Mouse (Mus musculus): ENCODE data around the gene Pld3. TPM values are rescaled to one million over a fixed set of nuclear protein-coding genes. Genes with fewer than 3 reads are reported as not detected.
A peak's percentile ranks its signal among the peaks of the same experiment; 100 is the strongest.
"Not testable (repeated sequence)": the region's sequence is repeated elsewhere in the genome, so short reads cannot be mapped to it uniquely, and the experiment has no call there.

Gene Pld3
- total RNA-seq, 2 experiments from 2014 or later = 557 to 578 TPM

DNA sequence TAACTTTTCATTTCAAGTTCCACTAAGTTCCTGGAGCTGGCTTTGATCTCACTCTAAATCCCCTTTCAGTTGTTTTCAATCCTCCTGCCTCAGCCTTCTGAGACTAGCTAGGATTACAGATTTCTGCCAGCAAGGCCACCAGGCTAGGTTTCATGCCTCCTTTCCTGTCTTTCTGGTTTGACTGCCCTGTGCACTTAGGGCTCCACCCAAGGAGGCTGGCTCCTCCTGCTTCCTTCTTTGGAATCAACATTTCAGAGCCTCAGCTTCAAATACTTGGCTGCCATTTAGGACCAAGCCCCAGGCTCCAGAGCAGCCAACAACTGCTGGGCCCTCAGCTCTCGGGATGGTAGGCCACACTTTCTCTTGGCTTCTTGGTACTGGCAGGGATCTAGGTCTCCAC is 32.4 kb downstream of the Pld3 start:
- DNase-seq = no peak

DNA sequence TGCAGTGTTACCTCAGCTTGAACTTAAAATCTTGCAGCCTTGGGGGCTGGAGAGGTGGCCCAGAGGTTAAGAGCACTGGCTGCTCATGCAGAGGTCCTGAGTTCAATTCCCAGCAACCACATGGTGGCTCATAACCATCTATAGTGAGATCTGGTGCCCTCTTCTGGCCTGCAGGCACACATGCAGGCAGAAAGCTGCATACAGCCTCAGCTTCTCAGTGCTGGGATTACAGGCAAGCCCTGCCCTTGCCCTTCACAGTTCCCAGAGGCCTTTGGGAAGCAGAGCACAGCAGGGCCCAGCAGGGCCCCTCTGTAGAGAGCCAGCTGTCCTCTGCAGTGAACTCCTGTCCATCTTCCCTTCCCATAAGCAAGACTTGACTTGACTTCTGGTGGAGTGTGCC is 32.9 kb downstream of the Pld3 start:
- no peak for DNase-seq

DNA sequence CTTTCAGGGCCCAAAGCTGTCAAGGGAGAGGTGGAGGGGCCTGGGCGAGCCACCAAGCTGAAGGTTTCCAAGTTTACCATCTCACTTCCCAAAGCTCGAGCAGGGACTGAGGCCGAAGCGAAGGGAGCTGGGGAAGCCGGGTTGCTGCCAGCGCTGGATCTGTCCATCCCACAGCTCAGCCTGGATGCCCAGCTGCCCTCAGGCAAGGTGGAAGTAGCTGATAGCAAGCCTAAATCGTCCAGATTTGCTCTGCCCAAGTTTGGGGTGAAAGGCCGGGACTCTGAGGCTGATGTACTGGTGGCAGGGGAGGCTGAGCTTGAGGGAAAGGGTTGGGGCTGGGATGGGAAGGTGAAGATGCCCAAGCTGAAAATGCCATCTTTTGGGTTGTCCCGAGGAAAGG is 34.7 kb downstream of the Pld3 start:
- no peak for DNase-seq

- no peak for DNase-seq
These were observed 38.1 kb downstream of the Pld3 start for GRCm38 (mm10) chr7:27514961-27515360.

GRCm38 (mm10) chr7:27510809-27511208 is 42.2 kb downstream of the Pld3 start:
- DNase-seq = no peak

DNA sequence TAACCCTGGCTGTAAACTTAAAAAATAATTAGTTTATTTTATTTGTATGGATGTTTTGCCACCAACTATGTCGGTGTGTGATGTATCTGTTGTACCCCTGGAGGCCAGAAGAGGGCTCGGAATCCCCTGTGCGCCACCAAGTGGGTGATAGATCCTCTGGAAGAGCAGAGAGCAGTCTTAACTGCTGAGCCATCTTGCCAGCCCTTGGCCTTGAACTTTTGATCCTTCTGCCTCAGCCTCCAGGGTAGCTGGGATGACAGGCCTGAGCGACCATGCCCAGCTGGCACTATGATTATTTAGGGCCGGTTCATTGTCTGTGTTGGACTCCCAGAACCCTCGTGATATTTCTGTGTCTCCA is 44.4 kb downstream of the Pld3 start:
- no peak for DNase-seq

GRCm38 (mm10) chr7:27507711-27508647 is 45.0 kb downstream of the Pld3 start:
- DNase-seq = peak; percentile 88

GRCm38 (mm10) chr7:27506765-27507370 is 46.1 kb downstream of the Pld3 start:
- DNase-seq = no peak

- DNase-seq = no peak
These were observed 51.4 kb downstream of the Pld3 start for GRCm38 (mm10) chr7:27501620-27502019.

DNA sequence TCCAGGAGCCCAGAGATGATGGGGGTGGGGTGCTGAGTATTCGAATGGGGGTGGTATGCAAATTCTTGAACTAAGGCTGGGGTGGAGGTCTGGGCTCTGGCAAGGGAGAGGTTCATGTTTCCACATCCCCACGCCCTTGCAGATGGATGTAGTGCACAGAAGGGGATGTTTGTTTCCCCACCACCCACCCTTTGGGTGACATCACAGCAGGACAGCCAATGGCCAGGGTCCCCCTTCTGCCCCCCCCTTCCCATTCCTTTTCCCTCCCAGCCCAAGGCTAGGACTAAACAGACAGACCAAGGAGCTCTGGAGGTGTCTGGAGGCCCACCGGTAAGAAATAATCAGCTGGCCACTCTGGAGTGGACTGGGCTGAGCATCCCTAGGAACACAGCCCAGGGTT is 54.0 kb downstream of the Pld3 start, which contains the start of gene Prx:
Gene Prx, plus strand, starts transcription at position 289 of the 400 bp plus-strand sequence.
- no peak for DNase-seq

DNA sequence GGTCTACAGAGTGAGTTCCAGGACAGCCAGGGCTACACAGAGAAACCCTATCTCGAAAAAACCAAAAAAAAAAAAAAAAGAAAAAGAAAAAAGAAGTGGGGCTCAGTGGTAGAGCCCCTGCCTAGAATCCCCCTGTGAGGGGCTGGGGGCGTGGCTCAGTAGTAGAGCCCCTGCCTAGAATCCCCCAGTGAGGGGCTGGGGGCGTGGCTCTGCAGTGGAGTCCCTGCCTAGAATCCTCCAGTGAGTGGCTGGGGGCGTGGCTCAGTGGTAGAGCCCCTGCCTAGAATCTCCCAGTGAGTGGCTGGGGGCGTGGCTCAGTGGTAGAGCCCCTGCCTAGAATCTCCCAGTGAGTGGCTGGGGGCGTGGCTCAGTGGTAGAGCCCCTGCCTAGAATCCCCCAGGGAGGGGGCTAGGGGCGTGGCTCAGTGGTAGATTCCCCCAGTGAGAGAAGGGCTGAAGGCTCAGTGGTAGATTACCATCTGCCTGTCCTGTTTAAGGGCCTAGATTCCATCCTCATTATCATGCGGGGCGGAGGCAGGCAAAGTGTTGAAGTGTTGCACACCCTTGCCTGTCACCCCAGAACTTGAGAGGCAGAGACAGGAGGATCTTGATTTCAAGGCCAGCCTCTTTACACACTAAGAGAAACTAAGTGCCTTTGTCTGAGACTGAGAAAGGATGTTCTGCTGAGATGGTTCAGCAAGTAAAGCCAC is 58.2 kb downstream of the Pld3 start:
- not testable (repeated sequence) for DNase-seq

GRCm38 (mm10) chr7:27493450-27493849 is 59.6 kb downstream of the Pld3 start:
- DNase-seq = no peak

DNA sequence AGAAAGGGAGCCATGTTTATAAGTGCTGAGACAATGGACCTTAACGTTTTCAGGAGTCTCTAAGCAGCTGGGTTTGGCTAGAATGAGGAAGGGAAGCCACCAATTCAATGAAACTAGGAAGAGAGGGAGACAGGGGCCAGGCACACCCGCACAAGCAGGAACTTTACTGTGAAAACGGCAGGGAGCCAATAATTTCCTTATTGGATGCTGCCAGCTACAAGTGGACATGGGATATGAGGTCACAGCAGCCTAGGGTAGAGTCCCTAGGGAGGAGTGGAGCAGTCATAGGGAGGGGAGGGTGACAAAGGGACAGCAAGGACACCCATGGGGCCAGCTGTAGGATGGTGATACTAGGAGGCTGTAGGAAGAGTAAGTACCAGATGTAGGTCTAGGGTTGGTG is 60.0 kb downstream of the Pld3 start:
- no peak for DNase-seq

GRCm38 (mm10) chr7:27491856-27492255 is 61.2 kb downstream of the Pld3 start:
- no peak for DNase-seq

DNA sequence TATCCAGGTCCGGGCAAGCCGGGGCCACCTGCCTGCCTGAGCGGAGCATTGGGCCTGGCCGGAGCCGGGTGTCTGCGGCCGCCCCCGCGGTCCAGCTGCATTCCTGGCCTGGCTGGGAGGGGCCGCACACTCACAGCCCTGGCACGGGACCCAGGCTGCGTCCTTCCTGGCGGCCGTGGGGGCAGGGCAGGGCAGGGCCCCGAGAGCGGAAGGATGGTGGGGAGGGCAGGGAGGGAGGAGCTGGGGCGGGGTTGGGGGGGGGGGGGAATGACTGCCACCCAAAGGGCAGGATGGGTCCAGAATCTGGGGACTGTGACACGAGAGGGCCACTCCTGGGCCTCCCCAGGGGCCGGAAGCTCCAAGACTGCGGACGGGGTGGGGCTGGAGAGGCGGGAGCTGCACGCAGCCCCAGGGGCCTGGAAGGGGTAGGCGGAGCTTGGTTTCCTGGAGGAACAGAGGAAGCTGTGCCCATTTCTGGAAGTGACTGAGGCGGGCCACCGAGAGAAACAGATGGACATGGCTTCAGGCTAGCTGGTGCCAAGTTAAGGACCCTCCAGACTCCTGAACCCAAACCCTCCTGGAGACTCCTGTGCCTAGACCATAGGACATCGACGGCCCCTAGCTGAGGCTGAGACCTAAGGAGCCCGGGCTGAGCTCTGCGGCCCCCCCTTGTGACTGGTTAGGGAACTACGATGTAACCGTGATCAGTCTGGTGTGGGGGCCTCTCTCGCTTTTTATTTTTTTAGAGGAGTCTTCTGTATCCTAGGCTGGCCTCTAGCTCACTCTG is 62.3 kb downstream of the Pld3 start:
- DNase-seq = peak; percentile 84 to 87

- no peak for DNase-seq
These were observed 62.8 kb downstream of the Pld3 start for GRCm38 (mm10) chr7:27490227-27490542.

- no peak for DNase-seq
These were observed 63.6 kb downstream of the Pld3 start for GRCm38 (mm10) chr7:27489270-27489869.

DNA sequence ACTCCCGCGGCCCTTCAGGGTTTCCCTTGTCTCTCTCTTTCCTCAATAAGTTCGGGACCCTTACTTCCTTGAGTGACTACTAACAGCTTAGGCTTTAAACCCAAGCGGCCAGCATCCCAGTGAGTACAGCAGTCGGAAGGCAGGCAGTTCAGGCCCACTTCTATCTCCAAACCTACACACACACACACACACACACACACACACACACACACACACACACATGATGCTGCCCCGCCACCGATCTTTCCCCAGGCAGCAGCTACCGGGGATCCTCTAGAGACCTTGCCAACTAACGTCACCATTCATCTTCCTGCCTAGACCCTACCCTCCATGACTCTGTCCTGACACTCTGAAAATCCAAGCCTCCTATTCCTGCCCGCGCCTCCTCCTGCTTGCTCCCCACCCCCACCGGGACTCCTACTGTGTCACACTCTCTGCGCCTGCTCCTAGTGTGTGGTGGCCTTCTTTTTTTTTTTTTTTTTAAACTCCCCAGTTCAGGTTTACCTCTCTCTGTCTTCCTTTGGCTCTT is 65.2 kb downstream of the Pld3 start:
- no peak for DNase-seq

GRCm38 (mm10) chr7:27486770-27487697 is 66.0 kb downstream of the Pld3 start, which contains the start of gene Sertad1:
Sertad1 (plus strand) TSS chr7:27486910.
- peak; percentile 100 for DNase-seq

GRCm38 (mm10) chr7:27486102-27486769 is 66.8 kb downstream of the Pld3 start:
- DNase-seq = no peak

Measured in layer of hippocampus, postnatal 36 days (tissue).